Mouse (Mus musculus): Measurements from ENCODE around the gene Kat6b. TPM values are rescaled to one million over a fixed set of nuclear protein-coding genes. Genes with fewer than 3 reads are reported as not detected.

Gene Kat6b
- polyA plus RNA-seq, 1 experiment = 8.7 TPM

- Histone ChIP-seq H3K27ac (replicated peaks; ENCODE audit: low read depth, low read length) (no peak overlapping the region), H3K4me1 (ENCODE audit: control insufficient read depth, insufficient read depth, insufficient read length, low read length) (peaks cover 19% of the 10 kb centered on the region), H3K4me3 (ENCODE audit: insufficient read depth, low read depth, low read length) (no peak overlapping the region)
These were observed 100.0 kb downstream of the Kat6b start for GRCm38 (mm10) chr14:21581198-21581597.

DNA sequence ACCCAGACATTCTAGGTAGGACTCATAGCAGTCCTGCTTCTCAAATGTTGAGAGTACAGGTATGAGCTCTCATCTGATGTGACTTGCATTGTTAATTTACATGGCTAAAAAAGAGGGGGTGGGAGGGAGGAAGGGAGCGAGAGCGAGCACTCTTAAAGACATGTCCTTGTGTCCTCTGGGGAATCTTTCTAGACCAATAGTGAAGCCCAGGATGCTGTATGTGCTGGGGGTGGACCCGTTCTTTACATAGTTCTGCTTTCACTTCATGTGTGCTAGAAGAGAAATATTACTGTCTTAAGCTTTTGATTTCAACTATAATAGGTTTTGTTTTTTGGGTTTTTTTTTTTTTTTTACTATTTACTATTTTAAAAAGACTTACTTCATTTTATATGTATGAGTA is 101.1 kb downstream of the Kat6b start:
- H3K4me3 ChIP-seq (ENCODE audit: insufficient read depth, low read depth, low read length) = no peak overlapping the region
- H3K4me1 ChIP-seq (ENCODE audit: control insufficient read depth, insufficient read depth, insufficient read length, low read length) = peaks cover 22% of the 10 kb centered on the region
- H3K27ac ChIP-seq (replicated peaks; ENCODE audit: low read depth, low read length) = no peak overlapping the region

DNA sequence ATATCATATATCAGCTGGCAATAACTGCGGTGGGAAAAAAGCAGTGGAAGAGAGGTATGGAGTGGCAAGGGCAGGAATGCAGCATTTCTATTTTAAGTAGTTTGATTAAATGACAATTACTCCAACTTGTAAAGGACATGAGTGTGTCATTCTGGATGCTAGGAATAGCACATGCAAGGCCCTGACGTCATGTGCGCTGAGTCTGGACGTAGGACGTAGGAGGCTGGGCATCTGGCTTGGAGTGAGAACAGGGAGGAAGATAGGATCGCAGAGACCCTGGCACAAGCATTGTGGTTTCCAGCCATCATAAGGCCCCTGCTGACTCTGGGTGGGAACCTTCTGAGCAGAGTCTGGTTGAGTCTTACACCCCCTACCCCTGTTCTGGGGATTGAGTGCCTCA is 101.8 kb downstream of the Kat6b start:
- H3K27ac ChIP-seq (replicated peaks; ENCODE audit: low read depth, low read length) = no peak overlapping the region
- H3K4me3 ChIP-seq (ENCODE audit: insufficient read depth, low read depth, low read length) = no peak overlapping the region
- H3K4me1 ChIP-seq (ENCODE audit: control insufficient read depth, insufficient read depth, insufficient read length, low read length) = peaks cover 23% of the 10 kb centered on the region

DNA sequence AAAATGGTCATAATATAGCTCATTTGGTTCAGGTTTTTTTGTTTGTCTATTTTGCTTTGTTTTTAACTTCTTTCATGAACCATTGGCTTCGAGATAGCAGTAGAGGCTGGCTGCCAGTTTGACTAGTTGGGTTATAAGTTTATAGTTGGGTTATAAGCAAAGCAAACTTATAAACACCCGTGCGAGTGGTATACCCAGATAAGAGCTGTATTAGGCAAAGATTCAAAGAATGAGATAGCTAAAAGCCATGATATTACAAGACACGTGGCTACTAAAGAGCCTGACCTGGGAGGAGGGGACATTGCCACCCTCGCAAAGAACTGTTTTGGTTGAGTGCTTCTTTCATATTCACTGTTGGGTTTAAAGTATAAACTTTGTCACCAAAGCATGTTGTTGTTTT is 102.6 kb downstream of the Kat6b start:
- H3K27ac ChIP-seq (replicated peaks; ENCODE audit: low read depth, low read length) = no peak overlapping the region
- no peak overlapping the region for H3K4me3 ChIP-seq (ENCODE audit: insufficient read depth, low read depth, low read length)
- H3K4me1 ChIP-seq (ENCODE audit: control insufficient read depth, insufficient read depth, insufficient read length, low read length) = peaks cover 23% of the 10 kb centered on the region

DNA sequence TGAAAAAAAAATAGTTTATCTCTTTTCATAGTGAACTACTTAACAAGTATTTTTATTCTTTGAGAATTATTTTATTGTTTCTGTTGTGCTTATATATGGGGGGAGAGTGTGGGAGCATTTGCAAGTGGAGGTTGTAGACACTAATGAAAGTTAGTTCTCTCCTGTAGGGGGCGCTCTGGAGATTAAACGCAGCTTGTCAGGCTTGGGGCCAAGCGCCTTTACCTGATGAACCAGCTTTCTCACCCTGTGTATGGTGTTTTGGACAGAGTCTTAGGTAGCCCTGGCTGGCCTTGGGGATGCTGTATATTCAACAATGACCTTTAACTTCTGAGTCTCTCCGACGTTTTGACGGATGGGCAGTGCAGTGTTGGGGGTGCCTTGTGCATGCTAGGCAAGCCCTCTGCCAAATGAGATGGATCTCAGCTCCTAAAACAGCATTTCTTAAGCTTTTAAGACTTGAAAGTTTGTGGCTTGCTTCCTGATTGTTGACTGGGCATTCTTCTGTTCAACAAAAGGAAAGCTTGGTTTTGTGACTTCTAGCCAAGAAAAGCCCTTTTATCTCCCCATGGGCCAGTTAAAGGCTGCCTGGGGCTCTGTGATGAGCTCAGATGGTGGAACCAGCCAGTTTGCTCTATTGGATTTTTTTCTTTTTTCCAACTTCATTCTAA is 103.4 kb downstream of the Kat6b start:
- H3K27ac ChIP-seq (replicated peaks; ENCODE audit: low read depth, low read length) = no peak overlapping the region
- H3K4me1 ChIP-seq (ENCODE audit: control insufficient read depth, insufficient read depth, insufficient read length, low read length) = peaks cover 23% of the 10 kb centered on the region
- no peak overlapping the region for H3K4me3 ChIP-seq (ENCODE audit: insufficient read depth, low read depth, low read length)

GRCm38 (mm10) chr14:21585491-21586251 is 104.4 kb downstream of the Kat6b start:
- Histone ChIP-seq H3K4me3 (ENCODE audit: insufficient read depth, low read depth, low read length) (no peak overlapping the region), H3K27ac (replicated peaks; ENCODE audit: low read depth, low read length) (peak overlapping the region; percentile 42; the same call in 1 of the 2 replicates), H3K4me1 (ENCODE audit: control insufficient read depth, insufficient read depth, insufficient read length, low read length) (peaks cover 20% of the 10 kb centered on the region)

- Histone ChIP-seq H3K27ac (replicated peaks; ENCODE audit: low read depth, low read length) (peak overlapping the region; percentile 50), H3K4me3 (ENCODE audit: insufficient read depth, low read depth, low read length) (no peak overlapping the region), H3K4me1 (ENCODE audit: control insufficient read depth, insufficient read depth, insufficient read length, low read length) (peaks cover 13% of the 10 kb centered on the region)
These were observed 105.4 kb downstream of the Kat6b start for GRCm38 (mm10) chr14:21586481-21587118.

GRCm38 (mm10) chr14:21587931-21588330 is 106.7 kb downstream of the Kat6b start:
- Histone ChIP-seq H3K4me1 (ENCODE audit: control insufficient read depth, insufficient read depth, insufficient read length, low read length) (peaks cover 13% of the 10 kb centered on the region), H3K4me3 (ENCODE audit: insufficient read depth, low read depth, low read length) (no peak overlapping the region), H3K27ac (replicated peaks; ENCODE audit: low read depth, low read length) (no peak overlapping the region)

DNA sequence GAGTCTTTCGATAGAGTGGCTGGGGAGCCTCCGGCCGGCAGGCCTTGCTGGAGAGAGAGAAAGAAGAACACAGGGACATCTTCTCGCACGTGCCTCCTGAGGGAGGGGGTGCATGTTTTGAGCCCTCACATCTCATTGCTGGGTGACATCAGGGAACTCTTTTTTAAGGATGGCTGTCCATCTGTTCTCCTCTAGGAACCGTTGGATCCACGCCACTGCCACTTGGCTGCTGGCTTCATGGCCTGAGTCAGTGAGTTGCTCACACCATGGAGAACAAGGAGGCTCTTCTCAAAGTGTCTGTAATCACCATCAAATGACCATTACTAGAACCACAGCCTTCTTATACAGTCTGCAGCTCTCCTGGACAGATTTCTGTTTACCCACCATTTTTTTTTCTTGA is 108.4 kb downstream of the Kat6b start:
- no peak overlapping the region for H3K4me3 ChIP-seq (ENCODE audit: insufficient read depth, low read depth, low read length)
- H3K4me1 ChIP-seq (ENCODE audit: control insufficient read depth, insufficient read depth, insufficient read length, low read length) = peaks cover 14% of the 10 kb centered on the region
- no peak overlapping the region for H3K27ac ChIP-seq (replicated peaks; ENCODE audit: low read depth, low read length)

DNA sequence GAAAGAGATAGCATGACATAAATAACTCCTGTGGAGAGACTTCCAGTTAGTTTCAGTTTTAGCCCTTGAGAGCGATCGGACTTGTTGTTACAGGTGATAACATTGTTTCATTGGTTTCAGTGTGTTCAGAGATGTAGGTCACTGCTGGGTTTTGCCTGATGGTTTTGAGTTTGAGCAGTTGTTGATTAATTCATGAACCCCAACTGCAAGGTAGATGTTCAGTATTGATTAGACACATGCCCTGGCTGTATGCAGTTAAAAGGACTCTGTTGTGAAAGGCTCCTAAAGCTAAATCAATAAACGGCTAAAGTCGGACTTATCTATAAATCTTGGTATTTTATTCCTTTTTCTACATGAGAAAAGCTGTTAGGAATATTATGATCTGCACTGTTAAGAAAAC is 109.0 kb downstream of the Kat6b start:
- H3K27ac ChIP-seq (replicated peaks; ENCODE audit: low read depth, low read length) = no peak overlapping the region
- peaks cover 11% of the 10 kb centered on the region for H3K4me1 ChIP-seq (ENCODE audit: control insufficient read depth, insufficient read depth, insufficient read length, low read length)
- no peak overlapping the region for H3K4me3 ChIP-seq (ENCODE audit: insufficient read depth, low read depth, low read length)

DNA sequence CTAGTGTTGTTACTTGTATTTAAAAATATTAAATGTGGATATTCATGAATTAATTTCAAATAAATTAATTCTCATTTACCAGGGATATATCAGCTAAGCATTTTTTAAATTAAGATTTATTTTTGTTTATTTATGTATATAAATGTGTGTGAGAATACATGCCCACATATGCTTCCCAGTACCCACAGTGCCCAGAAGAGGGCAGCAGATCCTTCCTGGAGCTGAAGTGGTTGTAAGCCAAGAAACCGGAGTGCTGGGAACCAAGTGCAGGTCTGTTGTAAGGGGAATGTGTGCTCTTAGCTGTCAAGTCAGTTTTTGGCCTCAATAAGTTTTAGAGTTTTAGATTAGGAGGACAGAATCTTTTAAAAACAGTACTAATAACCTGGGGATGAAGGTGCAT is 110.9 kb downstream of the Kat6b start:
- Histone ChIP-seq H3K4me3 (ENCODE audit: insufficient read depth, low read depth, low read length) (no peak overlapping the region), H3K4me1 (ENCODE audit: control insufficient read depth, insufficient read depth, insufficient read length, low read length) (peaks cover 5% of the 10 kb centered on the region), H3K27ac (replicated peaks; ENCODE audit: low read depth, low read length) (no peak overlapping the region)

GRCm38 (mm10) chr14:21592985-21593750 is 111.9 kb downstream of the Kat6b start:
- H3K4me1 ChIP-seq (ENCODE audit: control insufficient read depth, insufficient read depth, insufficient read length, low read length) = peaks cover 4% of the 10 kb centered on the region
- no peak overlapping the region for H3K4me3 ChIP-seq (ENCODE audit: insufficient read depth, low read depth, low read length)
- peak overlapping the region; percentile 76 for H3K27ac ChIP-seq (replicated peaks; ENCODE audit: low read depth, low read length)

- H3K27ac ChIP-seq (replicated peaks; ENCODE audit: low read depth, low read length) = no peak overlapping the region
- H3K4me3 ChIP-seq (ENCODE audit: insufficient read depth, low read depth, low read length) = no peak overlapping the region
- peaks cover 2% of the 10 kb centered on the region; the same call in 1 of the 2 replicates for H3K4me1 ChIP-seq (ENCODE audit: control insufficient read depth, insufficient read depth, insufficient read length, low read length)
These were observed 118.4 kb downstream of the Kat6b start for GRCm38 (mm10) chr14:21599446-21600173.

DNA sequence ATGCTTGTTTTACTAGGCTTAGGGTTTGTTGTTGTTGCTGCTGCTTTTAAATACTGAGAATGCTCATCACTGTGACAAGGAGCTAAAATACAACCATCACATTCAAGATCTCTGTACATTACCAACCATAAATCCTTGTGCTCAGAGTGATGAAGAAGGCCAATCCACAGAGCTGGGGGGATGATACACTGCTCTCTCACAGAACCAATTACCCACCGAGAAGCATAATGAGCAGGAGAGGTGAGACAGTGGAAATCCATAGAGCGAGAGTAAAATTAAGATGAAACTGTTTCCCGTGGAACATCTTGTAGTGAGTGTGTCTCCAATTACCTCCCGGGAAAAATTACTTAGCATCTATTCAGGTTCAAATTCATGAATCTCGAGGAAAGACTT is 118.9 kb downstream of the Kat6b start:
- no peak overlapping the region for H3K27ac ChIP-seq (replicated peaks; ENCODE audit: low read depth, low read length)
- H3K4me3 ChIP-seq (ENCODE audit: insufficient read depth, low read depth, low read length) = no peak overlapping the region
- H3K4me1 ChIP-seq (ENCODE audit: control insufficient read depth, insufficient read depth, insufficient read length, low read length) = peaks cover 2% of the 10 kb centered on the region; the same call in 1 of the 2 replicates

Data from brown adipose tissue, adult 24 weeks (tissue).